Mouse (Mus musculus) heart, embryonic 14.5 days (tissue): ENCODE measurements at regions not wholly inside any gene's neighbourhood (a gene's known extent, or its start where the extent isn't known, plus 50 kb on each side); places are given as distances from the start of the nearest gene placed in this dataset.

ENCODE experiments used
- ATAC-seq: fragments of 200-750 bp; cut with Nextera tagmentation; 2 replicates; pipeline ENCODE4 v1.8.0; 2017; ENCODE audit warnings: low read depth, moderate TSS enrichment; ENCODE audit not compliant: insufficient number of reproducible peaks, insufficient read depth, low FRiP score
- H3K27ac ChIP-seq, 2 experiments: fragments of 200-500 bp in 1 of 2; fragments of 300-500 bp in 1 of 2; sonication (generic) in 1 of 2; replicated peaks in 1 of 2; 2 replicates each; pipeline ENCODE4 v1.5.1; 2012 to 2014; ENCODE audit warnings: low read depth in 2 of 2, low read length in 2 of 2, control low read depth in 1 of 2, mild to moderate bottlenecking in 1 of 2, mixed read lengths in 1 of 2; ENCODE audit not compliant: control insufficient read depth in 1 of 2, insufficient read depth in 1 of 2
- H3K27me3 ChIP-seq: fragments of 300-500 bp; sonication (generic); 2 replicates; pipeline ENCODE4 v1.6.1; 2014; ENCODE audit warnings: mild to moderate bottlenecking, low read length, control low read depth; ENCODE audit not compliant: control insufficient read depth, insufficient read depth
- H3K36me3 ChIP-seq: fragments of 300-500 bp; sonication (generic); 2 replicates; pipeline ENCODE4 v1.6.1; 2014; ENCODE audit warnings: mild to moderate bottlenecking, control low read depth, low read length, mixed read lengths; ENCODE audit not compliant: control insufficient read depth, insufficient read depth
- H3K4me1 ChIP-seq, 2 experiments: fragments of 200-500 bp in 1 of 2; fragments of 300-500 bp in 1 of 2; sonication (generic) in 1 of 2; 2 replicates each; pipeline ENCODE4 v1.6.1; 2012 to 2014; ENCODE audit warnings: low read length in 2 of 2, control low read depth in 1 of 2, mixed read lengths in 1 of 2; ENCODE audit not compliant: control insufficient read depth in 2 of 2, insufficient read depth in 2 of 2
- H3K4me2 ChIP-seq: fragments of 300-500 bp; sonication (generic); 2 replicates; pipeline ENCODE4 v1.6.1; 2014; ENCODE audit warnings: mild to moderate bottlenecking, low read length
- H3K4me3 ChIP-seq, 2 experiments: fragments of 200-500 bp in 1 of 2; fragments of 300-500 bp in 1 of 2; sonication (generic) in 1 of 2; 2 replicates each; pipeline ENCODE4 v1.5.1; 2012 to 2014; ENCODE audit warnings: low read length in 2 of 2, mild to moderate bottlenecking in 2 of 2, control low read depth in 1 of 2, low read depth in 1 of 2, moderate library complexity in 1 of 2; ENCODE audit not compliant: control insufficient read depth in 1 of 2, insufficient read depth in 1 of 2
- H3K9ac ChIP-seq: fragments of 300-500 bp; sonication (generic); 2 replicates; pipeline ENCODE4 v1.6.1; 2014; ENCODE audit warnings: mild to moderate bottlenecking, low read length
- H3K9me3 ChIP-seq: fragments of 300-500 bp; sonication (generic); 2 replicates; pipeline ENCODE4 v1.6.1; 2016; ENCODE audit warnings: low read length, control low read depth; ENCODE audit not compliant: control insufficient read depth
- whole genome bisulfite sequencing: fragments of 180-500 bp; shearing (Covaris S2); extraction: QIAGEN DNeasy Blood & Tissue Kit; methylation state at CpG from one replicate; pipeline ENCODE4 v1.1.7; 2014; 5-methylcytosine and 5-hydroxymethylcytosine counted together

DNA sequence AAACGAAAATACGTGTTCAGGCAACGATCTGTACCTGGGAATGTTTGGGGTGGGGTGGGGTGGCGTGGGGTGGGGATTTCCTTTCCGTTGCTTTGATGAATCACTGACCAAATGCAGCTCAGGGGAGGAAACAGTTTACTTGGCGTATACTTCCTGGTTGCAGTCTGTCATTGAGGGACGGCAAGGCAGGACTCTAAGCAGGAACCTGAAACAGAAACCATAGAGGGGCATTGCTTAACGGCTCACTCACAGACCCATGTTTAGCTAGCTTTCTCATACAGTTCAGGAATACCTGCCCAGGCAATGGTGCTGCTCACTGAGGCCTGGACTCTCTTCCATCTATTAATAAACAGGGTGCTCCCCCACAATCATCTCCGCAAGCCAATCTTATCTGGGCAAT lies 55.1 kb upstream of the Smox start:
- Histone ChIP-seq H3K9me3 (no peaks in the 10 kb centered on the region), H3K4me2 (no peak overlapping the region), H3K27me3 (no peaks in the 10 kb centered on the region), H3K27ac (no peak overlapping the region), H3K4me1 (no peaks in the 10 kb centered on the region), H3K4me3 (no peak overlapping the region), H3K9ac (no peak overlapping the region), H3K36me3 (no peaks in the 10 kb centered on the region)
- ATAC-seq = no peak
- WGBS = 76% methylated on average over 9 of the region's 9 CpGs

DNA sequence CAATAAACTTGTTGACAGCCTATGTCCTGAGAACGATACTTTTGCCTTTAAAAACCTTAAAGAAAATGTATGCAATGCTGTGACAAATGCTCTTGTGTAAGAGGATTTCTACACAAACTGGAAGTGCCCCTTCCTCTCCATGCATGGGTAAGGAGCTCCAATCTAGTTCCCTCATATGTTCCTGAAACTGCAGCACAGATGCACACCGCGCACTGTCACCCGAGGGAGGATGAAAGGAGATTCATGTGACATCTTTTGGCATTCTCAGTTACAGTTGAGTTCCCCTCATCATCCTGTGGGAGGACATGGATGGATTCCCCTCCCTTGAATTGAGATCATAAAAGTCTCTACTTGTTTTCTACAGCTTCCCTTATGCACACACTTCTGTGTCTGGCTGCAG lies 60.8 kb upstream of the Smox start:
- H3K4me1 ChIP-seq = no peaks in the 10 kb centered on the region
- ATAC-seq = no peak
- no peak overlapping the region for H3K9ac ChIP-seq
- 84% methylated on average over 4 of the region's 4 CpGs for WGBS
- H3K36me3 ChIP-seq = no peaks in the 10 kb centered on the region
- H3K4me3 ChIP-seq = no peak overlapping the region
- H3K27me3 ChIP-seq = no peaks in the 10 kb centered on the region
- H3K27ac ChIP-seq = no peak overlapping the region
- no peak overlapping the region for H3K4me2 ChIP-seq
- no peaks in the 10 kb centered on the region for H3K9me3 ChIP-seq

DNA sequence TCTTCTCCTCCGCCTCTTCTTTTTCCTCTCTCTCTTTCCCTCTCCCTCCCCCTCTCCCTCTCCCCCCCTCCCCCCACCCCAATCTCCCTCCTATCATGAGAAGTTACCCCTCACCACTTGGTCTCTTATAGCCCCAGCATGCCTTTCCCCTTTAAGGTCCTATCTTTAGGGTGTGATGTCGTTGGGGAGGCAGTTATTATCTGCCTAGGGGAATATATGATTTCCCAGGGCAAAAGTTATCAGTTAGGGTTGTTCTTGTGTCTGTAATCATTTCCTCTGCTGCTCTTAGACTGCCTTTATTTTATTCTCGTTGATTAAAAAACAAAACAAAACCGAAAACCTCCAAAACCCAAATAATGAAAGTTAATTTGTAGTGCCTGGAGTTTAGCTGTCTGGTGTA lies 63.2 kb upstream of the Smox start:
- Histone ChIP-seq H3K4me3 (no peak overlapping the region), H3K27me3 (no peaks in the 10 kb centered on the region), H3K4me2 (no peak overlapping the region), H3K9me3 (no peaks in the 10 kb centered on the region), H3K4me1 (no peaks in the 10 kb centered on the region), H3K36me3 (no peaks in the 10 kb centered on the region), H3K27ac (no peak overlapping the region), H3K9ac (no peak overlapping the region)
- ATAC-seq = no peak
- 38% methylated on average over 3 of the region's 4 CpGs for WGBS

DNA sequence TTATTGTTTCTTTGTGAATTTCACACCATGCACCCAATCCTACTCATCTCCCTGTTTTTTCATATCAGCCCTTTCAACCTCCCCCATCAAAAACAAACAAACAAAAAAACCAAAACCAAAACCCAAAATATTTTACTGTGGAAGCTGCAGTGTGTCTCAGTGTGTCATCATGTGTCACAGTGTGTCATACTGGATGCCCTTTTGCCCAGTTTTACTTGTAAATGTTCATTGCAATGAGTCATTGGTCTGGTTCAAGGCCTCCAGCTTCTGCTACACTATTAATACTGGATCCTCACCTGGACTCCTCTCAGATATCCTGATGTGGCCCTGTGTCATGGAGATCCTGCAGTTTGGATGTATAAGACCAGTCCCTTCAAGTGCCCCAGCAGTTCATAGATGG lies 64.4 kb upstream of the Smox start:
- no peaks in the 10 kb centered on the region for H3K36me3 ChIP-seq
- no peaks in the 10 kb centered on the region for H3K9me3 ChIP-seq
- ATAC-seq = no peak
- no peak overlapping the region for H3K9ac ChIP-seq
- H3K27ac ChIP-seq = no peak overlapping the region
- H3K4me1 ChIP-seq = peaks cover 0 to 2% of the 10 kb centered on the region in 2 experiments; a peak in 1 of 4 replicates
- no peak overlapping the region for H3K4me3 ChIP-seq
- H3K4me2 ChIP-seq = no peak overlapping the region
- no peaks in the 10 kb centered on the region for H3K27me3 ChIP-seq

DNA sequence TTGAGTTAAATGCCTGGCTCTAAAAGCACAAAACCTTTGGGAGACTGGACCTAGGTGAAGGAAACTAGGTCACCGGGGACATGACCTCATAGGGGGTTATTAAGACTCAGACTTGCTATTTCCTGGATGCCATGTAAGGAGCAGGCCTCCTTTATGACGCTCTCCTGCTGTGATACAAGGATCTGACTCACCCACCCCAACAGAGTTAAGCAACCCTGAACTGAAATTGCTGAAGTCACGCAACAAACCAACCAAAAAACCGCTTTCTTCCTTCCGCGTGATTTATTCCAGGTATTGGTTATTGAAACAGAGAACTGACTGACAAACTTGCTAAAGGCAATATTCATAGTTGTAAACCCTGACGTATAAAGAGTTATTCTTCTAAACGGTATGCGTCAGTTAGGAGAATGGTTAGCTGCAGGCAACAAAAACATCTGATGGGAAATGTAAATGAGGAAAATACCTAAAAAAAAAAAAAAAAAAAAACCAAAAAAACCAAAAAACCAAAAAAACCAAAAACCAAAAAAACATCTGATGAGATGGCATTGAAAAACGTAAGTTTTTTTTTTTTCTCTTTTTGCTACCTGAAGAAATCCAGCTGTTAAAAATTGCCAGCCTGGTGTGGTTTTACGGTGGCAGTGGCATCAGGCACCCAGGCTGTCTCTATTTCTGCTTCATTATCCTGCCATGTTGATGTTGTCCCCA lies 67.5 kb upstream of the Smox start:
- H3K27ac ChIP-seq = no peak overlapping the region
- H3K4me2 ChIP-seq = no peak overlapping the region
- no peak overlapping the region for H3K9ac ChIP-seq
- no peaks in the 10 kb centered on the region for H3K27me3 ChIP-seq
- 73% methylated on average over 11 of the region's 11 CpGs for WGBS
- H3K4me3 ChIP-seq = no peak overlapping the region
- H3K36me3 ChIP-seq = no peaks in the 10 kb centered on the region
- ATAC-seq = no peak
- no peaks in the 10 kb centered on the region for H3K9me3 ChIP-seq
- peaks cover 0 to 2% of the 10 kb centered on the region in 2 experiments; a peak in 1 of 4 replicates for H3K4me1 ChIP-seq

DNA sequence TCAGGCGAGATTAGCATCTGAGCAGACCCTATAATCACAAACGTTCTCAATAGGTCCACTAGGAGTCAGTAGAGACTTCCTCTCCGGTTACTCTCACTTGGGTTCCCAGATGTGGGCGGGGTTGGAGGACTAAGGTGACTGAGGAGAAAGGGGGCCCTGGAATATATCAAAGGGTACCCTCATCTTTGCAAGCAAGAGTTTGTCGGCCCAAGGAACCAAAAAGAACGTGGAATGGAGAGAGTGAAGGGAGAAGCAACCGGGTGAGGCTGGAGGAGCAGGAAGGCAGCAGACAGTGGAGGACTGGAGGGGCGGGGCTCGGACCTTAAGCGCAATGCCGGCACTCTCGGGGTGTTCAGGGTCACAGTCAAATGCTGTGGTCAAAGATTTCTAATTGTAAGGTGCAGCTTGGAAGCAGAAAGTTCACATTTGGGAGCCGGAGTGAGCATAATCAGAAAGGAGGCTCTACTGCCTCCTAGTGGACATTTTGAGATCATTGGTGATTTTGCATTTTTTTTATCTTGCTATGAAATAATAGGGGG lies 68.3 kb upstream of the Smox start:
- Histone ChIP-seq H3K36me3 (no peaks in the 10 kb centered on the region), H3K27ac (peak overlapping the region; percentile 30; a peak in 2 of 4 replicates), H3K4me2 (peak overlapping the region; percentile 93), H3K27me3 (no peaks in the 10 kb centered on the region), H3K4me1 (peaks cover 0 to 2% of the 10 kb centered on the region in 2 experiments; a peak in 1 of 4 replicates), H3K4me3 (peak overlapping the region; percentile 56 to 61), H3K9me3 (no peaks in the 10 kb centered on the region), H3K9ac (peak overlapping the region; percentile 68)
- peak; percentile 64; the same call in 1 of the 2 replicates for ATAC-seq
- 2% methylated on average over 13 of the region's 13 CpGs for WGBS

DNA sequence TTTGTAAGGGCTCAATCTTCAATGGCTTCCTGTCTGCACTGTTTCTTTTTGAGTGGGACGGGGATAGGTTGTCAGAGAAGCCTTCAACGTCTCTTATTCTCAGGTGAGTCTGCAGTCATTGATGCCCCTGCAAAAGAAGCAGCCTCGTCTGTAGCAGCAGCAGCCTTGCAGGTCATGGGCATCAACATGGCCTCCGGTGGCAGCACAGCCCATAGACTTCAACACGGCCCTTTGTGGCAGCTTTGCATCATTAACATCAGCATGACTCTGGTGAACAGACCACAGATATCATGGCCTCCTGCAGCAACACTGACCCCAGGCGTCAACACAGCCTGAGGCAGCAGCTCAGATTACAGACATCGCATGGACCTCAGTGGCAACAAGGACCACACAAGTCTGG lies 65.4 kb upstream of the Rnf24 start:
- H3K4me3 ChIP-seq = no peak overlapping the region
- H3K4me2 ChIP-seq = no peak overlapping the region
- no peak overlapping the region for H3K9ac ChIP-seq
- no peaks in the 10 kb centered on the region for H3K36me3 ChIP-seq
- no peaks in the 10 kb centered on the region for H3K9me3 ChIP-seq
- no peak overlapping the region for H3K27ac ChIP-seq
- peaks cover 0 to 4% of the 10 kb centered on the region in 2 experiments; a peak in 1 of 4 replicates for H3K4me1 ChIP-seq
- H3K27me3 ChIP-seq = no peaks in the 10 kb centered on the region
- ATAC-seq = no peak
- 55% methylated on average over 7 of the region's 7 CpGs for WGBS

DNA sequence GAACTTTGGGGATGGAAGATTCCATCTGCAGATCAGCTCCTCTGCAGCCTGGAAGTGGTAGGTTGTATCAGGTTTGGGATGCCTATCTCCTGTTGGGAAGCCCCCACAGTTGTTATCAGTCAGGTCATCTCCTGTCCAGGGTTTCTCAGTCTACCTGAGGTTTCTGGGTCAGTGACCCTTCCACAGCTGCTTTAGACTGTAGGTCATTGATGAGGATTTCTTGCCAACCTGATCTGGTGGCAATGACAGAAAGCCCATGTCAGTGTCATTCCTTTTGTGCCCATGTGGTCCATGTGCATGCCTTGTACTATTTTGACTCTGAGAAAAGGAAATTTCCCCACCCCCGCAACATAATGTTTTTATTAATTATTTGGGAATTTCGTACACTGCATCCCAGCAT lies 64.8 kb upstream of the Rnf24 start:
- H3K4me2 ChIP-seq = no peak overlapping the region
- WGBS = 90% methylated on average over 2 of the region's 2 CpGs
- H3K9ac ChIP-seq = no peak overlapping the region
- peaks cover 0 to 2% of the 10 kb centered on the region in 2 experiments; a peak in 1 of 4 replicates for H3K4me1 ChIP-seq
- no peak overlapping the region for H3K4me3 ChIP-seq
- ATAC-seq = no peak
- no peaks in the 10 kb centered on the region for H3K27me3 ChIP-seq
- no peaks in the 10 kb centered on the region for H3K9me3 ChIP-seq
- no peak overlapping the region for H3K27ac ChIP-seq
- H3K36me3 ChIP-seq = no peaks in the 10 kb centered on the region
